Mouse (Mus musculus): Measurements from ENCODE around the gene Tbx6.

Gene Tbx6

GRCm38 (mm10) chr7:126794271-126794605 lies 13.0 kb downstream of the Tbx6 start:
- DNase-seq (ENCODE audit: low spot score in 2 of 2) = no peak

- DNase-seq (ENCODE audit: low spot score in 2 of 2) = no peak
Measured at GRCm38 (mm10) chr7:126795387-126796317, 14.4 kb downstream of the Tbx6 start.

GRCm38 (mm10) chr7:126796350-126796932 lies 15.2 kb downstream of the Tbx6 start:
- DNase-seq (ENCODE audit: low spot score in 2 of 2) = no peak

GRCm38 (mm10) chr7:126797411-126798126 lies 16.3 kb downstream of the Tbx6 start, which contains the start of gene Fam57b:
TSS of gene Fam57b (plus strand) at chr7:126797668.
- DNase-seq (ENCODE audit: low spot score in 2 of 2) = no peak

- no peak for DNase-seq (ENCODE audit: low spot score in 2 of 2)
Measured at GRCm38 (mm10) chr7:126798127-126799049, 17.1 kb downstream of the Tbx6 start.

GRCm38 (mm10) chr7:126799050-126799467 lies 17.8 kb downstream of the Tbx6 start:
- peak; percentile 93 to 98 for DNase-seq (ENCODE audit: low spot score in 2 of 2)

- DNase-seq (ENCODE audit: low spot score in 2 of 2) = peak; percentile 42 to 74
Measured at GRCm38 (mm10) chr7:126799468-126800268, 18.4 kb downstream of the Tbx6 start.

GRCm38 (mm10) chr7:126800269-126801056 lies 19.2 kb downstream of the Tbx6 start:
- DNase-seq (ENCODE audit: low spot score in 2 of 2) = no peak

- DNase-seq (ENCODE audit: low spot score in 2 of 2) = no peak
Measured at GRCm38 (mm10) chr7:126801057-126801422, 19.8 kb downstream of the Tbx6 start.

GRCm38 (mm10) chr7:126802134-126802889 lies 21.0 kb downstream of the Tbx6 start:
- DNase-seq (ENCODE audit: low spot score in 2 of 2) = no peak

- DNase-seq (ENCODE audit: low spot score in 2 of 2) = no peak
Measured at GRCm38 (mm10) chr7:126803181-126803580, 21.9 kb downstream of the Tbx6 start.

GRCm38 (mm10) chr7:126803751-126804150 lies 22.5 kb downstream of the Tbx6 start:
- DNase-seq (ENCODE audit: low spot score in 2 of 2) = no peak

- peak in 1 of 2 experiments; percentile 44 for DNase-seq (ENCODE audit: low spot score in 2 of 2)
Measured at GRCm38 (mm10) chr7:126806956-126807355, 25.7 kb downstream of the Tbx6 start.

GRCm38 (mm10) chr7:126807405-126807804 lies 26.1 kb downstream of the Tbx6 start:
- no peak for DNase-seq (ENCODE audit: low spot score in 2 of 2)

- peak; percentile 82 to 90 for DNase-seq (ENCODE audit: low spot score in 2 of 2)
Measured at GRCm38 (mm10) chr7:126808703-126809455, 27.6 kb downstream of the Tbx6 start.

- DNase-seq (ENCODE audit: low spot score in 2 of 2) = no peak
Measured at GRCm38 (mm10) chr7:126809723-126810369, 28.6 kb downstream of the Tbx6 start.

GRCm38 (mm10) chr7:126815726-126816222 lies 34.5 kb downstream of the Tbx6 start:
- no peak for DNase-seq (ENCODE audit: low spot score in 2 of 2)

Measured in urinary bladder, postnatal 36 days (tissue).